ENCODE assay signal across 8 mouse cellular contexts in the genomic region with DNA sequence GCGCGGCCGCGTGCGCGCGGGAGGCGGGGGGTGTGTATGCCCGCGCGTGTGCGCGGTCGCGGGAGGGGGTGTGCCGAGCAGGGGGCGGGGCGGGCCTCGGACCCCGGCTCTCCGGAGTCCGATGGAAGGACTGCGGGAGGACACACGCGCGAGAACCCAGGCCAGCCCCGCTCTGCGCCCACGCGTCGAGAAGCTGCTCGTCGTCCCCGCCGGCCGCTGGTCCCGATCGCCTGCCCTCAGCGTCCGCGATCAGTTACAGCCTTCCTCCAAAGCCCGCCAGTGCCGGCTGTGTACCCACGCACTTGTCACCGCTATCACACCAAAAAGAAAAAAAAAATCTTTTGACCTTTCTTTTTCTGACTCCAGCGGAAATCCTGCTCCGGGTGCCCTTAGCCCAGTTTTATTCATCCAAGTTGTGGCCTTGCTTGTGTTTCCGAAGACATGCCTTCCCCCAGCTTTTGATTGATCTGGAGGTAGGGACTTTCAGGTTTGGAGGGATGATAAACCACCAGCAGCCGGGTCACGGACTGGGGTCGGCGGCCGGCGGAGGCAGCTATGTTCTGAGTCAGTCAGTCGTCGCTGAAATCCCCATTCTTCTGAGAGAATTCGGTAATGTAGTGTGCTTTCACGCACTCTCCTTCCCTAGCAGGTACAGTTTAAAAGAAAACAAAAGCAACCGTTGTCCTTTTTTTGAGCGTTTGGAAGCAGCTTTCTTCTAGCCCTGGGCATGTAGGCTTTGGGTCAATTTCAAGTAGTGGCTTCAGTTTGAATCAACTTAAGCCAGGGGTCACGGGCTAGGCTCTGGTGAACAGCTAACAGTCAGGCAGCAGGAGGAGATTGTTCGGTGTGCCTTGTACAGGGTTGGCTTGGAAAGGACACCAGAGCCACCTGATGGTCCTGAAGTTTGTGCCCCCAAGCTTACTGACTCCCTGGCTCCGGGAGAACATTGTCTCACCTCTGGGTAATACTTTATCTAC. TPM values are rescaled to one million over a fixed set of nuclear protein-coding genes. Genes with fewer than 3 reads are reported as not detected.
DNase-seq lines count a peak whose midpoint lies in the region; ATAC-seq and TF ChIP-seq lines count a peak whose summit lies in the region.

No protein-coding gene starts in this region.

- ATAC-seq in hindbrain, embryonic 13.5 days (ENCODE audit: low FRiP score): peak; percentile 15; the same call in 1 of the 2 replicates
- peak; percentile 41 for ATAC-seq in lung, embryonic 16.5 days (ENCODE audit: low read depth)

- H3K27me3 ChIP-seq in kidney, adult 2 months (replicated peaks; ENCODE audit: control insufficient read depth, insufficient read depth, low read length): no peaks in the 10 kb centered on the region
- H3K27me3 ChIP-seq in E14TG2a.4 (ENCODE audit: insufficient read depth, low read length): peaks cover 19% of the 10 kb centered on the region
- no peaks in the 10 kb centered on the region for H3K27me3 ChIP-seq in hindbrain, embryonic 13.5 days
- peaks cover 3% of the 10 kb centered on the region; the same call in 1 of the 2 replicates for H3K27me3 ChIP-seq in lung, embryonic 16.5 days (ENCODE audit: control insufficient read depth, insufficient read depth, low read depth, low read length)
- H3K27me3 ChIP-seq in small intestine, adult 2 months (ENCODE audit: control insufficient read depth, insufficient read depth, low read length): no peaks in the 10 kb centered on the region

- peak overlapping the region; percentile 73 for H3K27ac ChIP-seq in kidney, adult 2 months (ENCODE audit: insufficient read depth, low read depth, low read length)
- peak overlapping the region; percentile 90 for H3K27ac ChIP-seq in hindbrain, embryonic 13.5 days
- H3K27ac ChIP-seq in lung, embryonic 16.5 days (ENCODE audit: low read length): no peak overlapping the region
- no peak overlapping the region for H3K27ac ChIP-seq in small intestine, adult 2 months (ENCODE audit: insufficient read depth, low read depth, low read length)

- no peak for TF ChIP-seq CTCF in kidney, adult 2 months (conservative IDR thresholded peaks at IDR 0.05; ENCODE audit: insufficient read depth, insufficient read length, low read depth, low read length)
- no peak for TF ChIP-seq CTCF in E14TG2a.4 (conservative IDR thresholded peaks at IDR 0.05; ENCODE audit: low read length)
- no peak for TF ChIP-seq CTCF in small intestine, adult 2 months (IDR thresholded peaks at IDR 0.05; ENCODE audit: extremely low read depth, insufficient read length, insufficient replicate concordance, low read depth, low read length)

- 2% methylated on average over 63 of the region's 63 CpGs for WGBS in kidney, adult 2 months
- WGBS in hindbrain, embryonic 13.5 days: 2% methylated on average over 57 of the region's 63 CpGs
- WGBS in lung, embryonic 16.5 days: 4% methylated on average over 47 of the region's 63 CpGs
- 3% methylated on average over 63 of the region's 63 CpGs for WGBS in small intestine, adult 2 months

- peak overlapping the region; percentile 97 for H3K4me3 ChIP-seq in kidney, adult 2 months (ENCODE audit: insufficient read depth, low read depth, low read length)
- H3K4me3 ChIP-seq in E14TG2a.4 (replicated peaks; ENCODE audit: low read length): peak overlapping the region; percentile 91
- H3K4me3 ChIP-seq in hindbrain, embryonic 13.5 days: peak overlapping the region; percentile 87
- H3K4me3 ChIP-seq in lung, embryonic 16.5 days (ENCODE audit: low read length): peak overlapping the region; percentile 89
- peak overlapping the region; percentile 100 for H3K4me3 ChIP-seq in small intestine, adult 2 months (ENCODE audit: low read depth, low read length)

- no peak for DNase-seq in kidney, adult 2 months
- no peak for DNase-seq in kidney, postnatal 25 days
- DNase-seq in embryo, embryonic 9.5 days (ENCODE audit: extremely low spot score): peak; percentile 52
- DNase-seq in layer of hippocampus, adult 11-12 months (ENCODE audit: low spot score): no peak

- peaks cover 6% of the 10 kb centered on the region for H3K9me3 ChIP-seq in E14TG2a.4 (ENCODE audit: low read length)
- H3K9me3 ChIP-seq in hindbrain, embryonic 13.5 days: 0 out of 2 replicates have a peak, but pooled peaks cover 3% of the 10 kb centered on the region
- H3K9me3 ChIP-seq in lung, embryonic 16.5 days (ENCODE audit: control insufficient read depth, low read length): peaks cover 7% of the 10 kb centered on the region

- peaks cover 1% of the 10 kb centered on the region; the same call in 1 of the 2 replicates for H3K36me3 ChIP-seq in kidney, adult 2 months (ENCODE audit: control insufficient read depth, insufficient read depth, low read length)
- H3K36me3 ChIP-seq in E14TG2a.4 (ENCODE audit: insufficient read depth, low read length): peaks cover 38% of the 10 kb centered on the region
- H3K36me3 ChIP-seq in hindbrain, embryonic 13.5 days: peaks cover 28% of the 10 kb centered on the region
- no peaks in the 10 kb centered on the region for H3K36me3 ChIP-seq in lung, embryonic 16.5 days (ENCODE audit: control insufficient read depth, insufficient read depth, low read length)
- H3K36me3 ChIP-seq in small intestine, adult 2 months (ENCODE audit: control insufficient read depth, insufficient read depth, low read length): peaks cover 2% of the 10 kb centered on the region; the same call in 1 of the 2 replicates

- TF ChIP-seq POLR2A in kidney, adult 2 months (IDR thresholded peaks at IDR 0.05; ENCODE audit: low read depth, low read length): no peak
- TF ChIP-seq POLR2A in small intestine, adult 2 months (IDR thresholded peaks at IDR 0.05; ENCODE audit: low read depth, low read length): no peak

- H3K9ac ChIP-seq in hindbrain, embryonic 13.5 days: peak overlapping the region; percentile 89
- peak overlapping the region; percentile 79 for H3K9ac ChIP-seq in lung, embryonic 16.5 days (ENCODE audit: low read length)

- H3K4me1 ChIP-seq in kidney, adult 2 months (ENCODE audit: control insufficient read depth, insufficient read depth, low read length): peaks cover 9% of the 10 kb centered on the region; the same call in 1 of the 2 replicates
- peaks cover 29% of the 10 kb centered on the region for H3K4me1 ChIP-seq in E14TG2a.4 (replicated peaks; ENCODE audit: low read depth, low read length)
- H3K4me1 ChIP-seq in hindbrain, embryonic 13.5 days (replicated peaks): peaks cover 35% of the 10 kb centered on the region
- peaks cover 5% of the 10 kb centered on the region; the same call in 1 of the 2 replicates for H3K4me1 ChIP-seq in lung, embryonic 16.5 days (replicated peaks; ENCODE audit: control insufficient read depth, insufficient read depth, low read length)
- H3K4me1 ChIP-seq in small intestine, adult 2 months (ENCODE audit: control insufficient read depth, insufficient read depth, insufficient read length, low read length): peaks cover 5% of the 10 kb centered on the region; the same call in 1 of the 2 replicates

- peak overlapping the region; percentile 85 for H3K4me2 ChIP-seq in hindbrain, embryonic 13.5 days
- peak overlapping the region; percentile 97 for H3K4me2 ChIP-seq in lung, embryonic 16.5 days (ENCODE audit: low read depth, low read length)

RNA-seq across cellular contexts. Expression of gene Slc5a3, which starts 0.8 kb away (rescaled TPM):
- polyA plus RNA-seq in kidney, adult 2 months (2012; rRNA removed): 17.1 and 17.6 TPM in 2 replicates
- polyA plus RNA-seq in hindbrain, embryonic 13.5 days (2015; fragmentation: Nextera tagmentation; extraction: Ambion mirVana): 18.4 and 19.5 TPM in 2 replicates
- 3.8 TPM in 2 replicates for polyA plus RNA-seq in lung, embryonic 16.5 days (2015; fragmentation: Nextera tagmentation; extraction: Ambion mirVana)
- polyA plus RNA-seq in small intestine, adult 2 months (2012; rRNA removed): 0.17 and 0.24 TPM in 2 replicates

RNA-seq across cellular contexts. Expression of gene Gm49711, which starts 0.8 kb away (rescaled TPM):
- 0.16 TPM in 1 of 2 replicates, not detected in the other for polyA plus RNA-seq in kidney, adult 2 months (2012; rRNA removed)
- polyA plus RNA-seq in hindbrain, embryonic 13.5 days (2015; fragmentation: Nextera tagmentation; extraction: Ambion mirVana): 0.71 and 0.86 TPM in 2 replicates
- not detected in 2 replicates for polyA plus RNA-seq in lung, embryonic 16.5 days (2015; fragmentation: Nextera tagmentation; extraction: Ambion mirVana)
- polyA plus RNA-seq in small intestine, adult 2 months (2012; rRNA removed): not detected in 2 replicates

RNA-seq across cellular contexts. Expression of gene Mrps6, which starts 0.9 kb away (rescaled TPM):
- 99.2 and 129 TPM in 2 replicates for polyA plus RNA-seq in kidney, adult 2 months (2012; rRNA removed)
- 182 and 201 TPM in 2 replicates for polyA plus RNA-seq in hindbrain, embryonic 13.5 days (2015; fragmentation: Nextera tagmentation; extraction: Ambion mirVana)
- 60.3 and 61.2 TPM in 2 replicates for polyA plus RNA-seq in lung, embryonic 16.5 days (2015; fragmentation: Nextera tagmentation; extraction: Ambion mirVana)
- polyA plus RNA-seq in small intestine, adult 2 months (2012; rRNA removed): 6.9 and 10.8 TPM in 2 replicates

Comparison
In these comparisons a context has a peak if more than half of its experiments do, and no peak if none do; other contexts are left out.
1. H3K27ac ChIP-seq: peak in kidney, adult 2 months (single experiment) and hindbrain, embryonic 13.5 days (single experiment); none in lung, embryonic 16.5 days (single experiment) and small intestine, adult 2 months (single experiment).
2. Peak in every context shown above with its lines, with median percentiles within 50 percentile points of each other: H3K4me3 ChIP-seq.